In genomic region chr7:127934075-127934474, GRCm38 (mm10) we compare ENCODE assay signal across 19 mouse cellular contexts. TPM values are rescaled to one million over a fixed set of nuclear protein-coding genes. Genes with fewer than 3 reads are reported as not detected.
DNase-seq lines count a peak whose midpoint lies in the region; ATAC-seq lines count a peak whose summit lies in the region.
"Had no signal": no experiment of that assay in that cellular context is flagged by ENCODE, and none has a peak within 500 bp of the region (broad histone marks: within the 10 kb centered on the region; RNA-seq: fewer than 3 reads in every experiment).

No protein-coding gene starts in this region.

- 83% methylated on average over 5 of the region's 5 CpGs for WGBS in kidney, embryonic 15.5 days
- 91% methylated on average over 5 of the region's 5 CpGs for WGBS in midbrain, embryonic 13.5 days
- 95% methylated on average over 5 of the region's 5 CpGs for WGBS in midbrain, embryonic 15.5 days
- 72% methylated on average over 5 of the region's 5 CpGs for WGBS in embryonic facial prominence, embryonic 14.5 days

- H3K9me3 ChIP-seq in kidney, embryonic 15.5 days (replicated peaks): no peaks in the 10 kb centered on the region
- no peaks in the 10 kb centered on the region for H3K9me3 ChIP-seq in midbrain, embryonic 13.5 days
- H3K9me3 ChIP-seq in midbrain, embryonic 15.5 days: no peaks in the 10 kb centered on the region
- no peaks in the 10 kb centered on the region for H3K9me3 ChIP-seq in embryonic facial prominence, embryonic 14.5 days (ENCODE audit: control insufficient read depth, low read length)

- ATAC-seq in kidney, embryonic 15.5 days (replicated peaks; ENCODE audit: low FRiP score): no peak
- no peak for ATAC-seq in midbrain, embryonic 13.5 days
- ATAC-seq in midbrain, embryonic 15.5 days (replicated peaks): no peak
- ATAC-seq in embryonic facial prominence, embryonic 14.5 days (ENCODE audit: low read depth): no peak
- ATAC-seq in megakaryocyte progenitor cell, adult 5-6 weeks (replicated peaks; ENCODE audit: poor library complexity): no peak
- ATAC-seq: activated CD4-positive, CD25-positive, alpha-beta regulatory T cell, adult 4 months; CD4-positive, CD25-positive, alpha-beta regulatory T cell, adult 4 months; forebrain, postnatal 0 days; liver, postnatal 0 days had no signal

- no peak overlapping the region for H3K4me3 ChIP-seq in kidney, embryonic 15.5 days (replicated peaks)
- H3K4me3 ChIP-seq in midbrain, embryonic 13.5 days (replicated peaks): no peak overlapping the region
- no peak overlapping the region for H3K4me3 ChIP-seq in midbrain, embryonic 15.5 days
- no peak overlapping the region for H3K4me3 ChIP-seq in embryonic facial prominence, embryonic 14.5 days (ENCODE audit: low read depth, low read length)
- H3K4me3 ChIP-seq: erythroblast, embryonic 14.5 days had no signal

- H3K27me3 ChIP-seq in kidney, embryonic 15.5 days: peaks cover 4% of the 10 kb centered on the region
- peaks cover 19% of the 10 kb centered on the region for H3K27me3 ChIP-seq in midbrain, embryonic 13.5 days
- H3K27me3 ChIP-seq in midbrain, embryonic 15.5 days (replicated peaks): peaks cover 15% of the 10 kb centered on the region
- H3K27me3 ChIP-seq in embryonic facial prominence, embryonic 14.5 days (replicated peaks; ENCODE audit: control insufficient read depth, insufficient read depth, low read length): peaks cover 9% of the 10 kb centered on the region; the same call in 1 of the 2 replicates

- no peaks in the 10 kb centered on the region for H3K36me3 ChIP-seq in kidney, embryonic 15.5 days
- H3K36me3 ChIP-seq in midbrain, embryonic 13.5 days: no peaks in the 10 kb centered on the region
- no peaks in the 10 kb centered on the region for H3K36me3 ChIP-seq in midbrain, embryonic 15.5 days (replicated peaks)
- no peaks in the 10 kb centered on the region for H3K36me3 ChIP-seq in embryonic facial prominence, embryonic 14.5 days (ENCODE audit: control insufficient read depth, insufficient read depth, low read length)

- no peak for DNase-seq in kidney, adult 11 months
- DNase-seq in embryonic facial prominence, embryonic 14.5 days (ENCODE audit: low spot score): no peak
- no peak for DNase-seq in urinary bladder, postnatal 14 days (ENCODE audit: low spot score)
- DNase-seq: adrenal gland, postnatal 25 days; embryo, embryonic 11 days; forebrain, postnatal 0 days; gastrocnemius, postnatal 10 days; kidney, adult 9 months; liver, postnatal 0 days; right cerebral cortex, postnatal 4 days; thymus, adult 2 months had no signal

- peak overlapping the region; percentile 80; the same call in 1 of the 2 replicates for H3K27ac ChIP-seq in kidney, embryonic 15.5 days
- H3K27ac ChIP-seq in midbrain, embryonic 13.5 days: no peak overlapping the region
- H3K27ac ChIP-seq in midbrain, embryonic 15.5 days: no peak overlapping the region
- no peak overlapping the region for H3K27ac ChIP-seq in embryonic facial prominence, embryonic 14.5 days (replicated peaks; ENCODE audit: low read depth, low read length)

- peaks cover 65% of the 10 kb centered on the region for H3K4me1 ChIP-seq in kidney, embryonic 15.5 days
- peaks cover 19% of the 10 kb centered on the region for H3K4me1 ChIP-seq in midbrain, embryonic 13.5 days (replicated peaks)
- peaks cover 17% of the 10 kb centered on the region for H3K4me1 ChIP-seq in midbrain, embryonic 15.5 days
- peaks cover 13% of the 10 kb centered on the region for H3K4me1 ChIP-seq in embryonic facial prominence, embryonic 14.5 days (ENCODE audit: control insufficient read depth, insufficient read depth, low read length)

- no peak overlapping the region for H3K4me2 ChIP-seq in kidney, embryonic 15.5 days
- no peak overlapping the region for H3K4me2 ChIP-seq in midbrain, embryonic 13.5 days (replicated peaks)
- no peak overlapping the region for H3K4me2 ChIP-seq in midbrain, embryonic 15.5 days
- no peak overlapping the region for H3K4me2 ChIP-seq in embryonic facial prominence, embryonic 14.5 days (ENCODE audit: low read depth, low read length)

- H3K9ac ChIP-seq in kidney, embryonic 15.5 days: 0 out of 2 replicates have a peak overlapping the region, but pooled peaks have one; percentile 44
- 0 out of 2 replicates have a peak overlapping the region, but pooled peaks have one; percentile 1 for H3K9ac ChIP-seq in midbrain, embryonic 13.5 days (replicated peaks)
- H3K9ac ChIP-seq in midbrain, embryonic 15.5 days: no peak overlapping the region
- 0 out of 2 replicates have a peak overlapping the region, but pooled peaks have one; percentile 58 for H3K9ac ChIP-seq in embryonic facial prominence, embryonic 14.5 days (ENCODE audit: low read depth, low read length)
- H3K9ac ChIP-seq: forebrain, postnatal 0 days; liver, postnatal 0 days had no signal

RNA-seq across cellular contexts. Expression of gene Prss8, which starts 4.2 kb away (rescaled TPM):
- polyA plus RNA-seq in kidney, embryonic 15.5 days (2015; fragmentation: Nextera tagmentation; extraction: Ambion mirVana): 56.9 and 59.5 TPM in 2 replicates
- polyA plus RNA-seq in midbrain, embryonic 13.5 days (2015; fragmentation: Nextera tagmentation; extraction: Ambion mirVana): 0.20 and 0.35 TPM in 2 replicates
- 0.29 and 0.35 TPM in 2 replicates for polyA plus RNA-seq in midbrain, embryonic 15.5 days (2015; fragmentation: Nextera tagmentation; extraction: Ambion mirVana)
- polyA plus RNA-seq in embryonic facial prominence, embryonic 14.5 days (2014; fragmentation: Nextera tagmentation; extraction: Ambion mirVana): 11.1 and 11.3 TPM in 2 replicates
- not detected in 2 replicates for total RNA-seq in megakaryocyte progenitor cell, adult 5-6 weeks (2015)
- total RNA-seq in megakaryocyte progenitor cell, adult 5-6 weeks (2017): not detected in 2 replicates
- total RNA-seq: gastrocnemius, postnatal 10 days; hematopoietic stem cell, adult 5-6 weeks had no signal
- polyA plus RNA-seq: activated CD4-positive, CD25-positive, alpha-beta regulatory T cell, adult 4 months; CD4-positive, CD25-positive, alpha-beta regulatory T cell, adult 4 months; erythroblast, embryonic 14.5 days had no signal

RNA-seq across cellular contexts. Expression of gene Prss36, which starts 12.4 kb away (rescaled TPM):
- polyA plus RNA-seq in kidney, embryonic 15.5 days (2015; fragmentation: Nextera tagmentation; extraction: Ambion mirVana): 11.5 and 12.4 TPM in 2 replicates
- 11.8 and 12.7 TPM in 2 replicates for polyA plus RNA-seq in midbrain, embryonic 13.5 days (2015; fragmentation: Nextera tagmentation; extraction: Ambion mirVana)
- 10.4 and 15.5 TPM in 2 replicates for polyA plus RNA-seq in midbrain, embryonic 15.5 days (2015; fragmentation: Nextera tagmentation; extraction: Ambion mirVana)
- 10.6 and 11.1 TPM in 2 replicates for polyA plus RNA-seq in embryonic facial prominence, embryonic 14.5 days (2014; fragmentation: Nextera tagmentation; extraction: Ambion mirVana)
- 1.5 and 2.3 TPM in 2 replicates for total RNA-seq in megakaryocyte progenitor cell, adult 5-6 weeks (2015)
- 0.75 and 7.2 TPM in 2 replicates for total RNA-seq in megakaryocyte progenitor cell, adult 5-6 weeks (2017)

RNA-seq across cellular contexts. Expression of gene Kat8, which starts 21.8 kb away (rescaled TPM):
- polyA plus RNA-seq in kidney, embryonic 15.5 days (2015; fragmentation: Nextera tagmentation; extraction: Ambion mirVana): 41.8 and 43.5 TPM in 2 replicates
- polyA plus RNA-seq in midbrain, embryonic 13.5 days (2015; fragmentation: Nextera tagmentation; extraction: Ambion mirVana): 51.0 and 56.0 TPM in 2 replicates
- polyA plus RNA-seq in midbrain, embryonic 15.5 days (2015; fragmentation: Nextera tagmentation; extraction: Ambion mirVana): 50.7 and 53.1 TPM in 2 replicates
- 31.7 and 35.5 TPM in 2 replicates for polyA plus RNA-seq in embryonic facial prominence, embryonic 14.5 days (2014; fragmentation: Nextera tagmentation; extraction: Ambion mirVana)
- 18.1 and 30.6 TPM in 2 replicates for total RNA-seq in megakaryocyte progenitor cell, adult 5-6 weeks (2015)
- total RNA-seq in megakaryocyte progenitor cell, adult 5-6 weeks (2017): 23.7 and 30.4 TPM in 2 replicates

RNA-seq across cellular contexts. Expression of gene Bckdk, which starts 30.2 kb away (rescaled TPM):
- 120 and 140 TPM in 2 replicates for polyA plus RNA-seq in kidney, embryonic 15.5 days (2015; fragmentation: Nextera tagmentation; extraction: Ambion mirVana)
- polyA plus RNA-seq in midbrain, embryonic 13.5 days (2015; fragmentation: Nextera tagmentation; extraction: Ambion mirVana): 74.7 and 74.8 TPM in 2 replicates
- polyA plus RNA-seq in midbrain, embryonic 15.5 days (2015; fragmentation: Nextera tagmentation; extraction: Ambion mirVana): 61.3 and 66.6 TPM in 2 replicates
- polyA plus RNA-seq in embryonic facial prominence, embryonic 14.5 days (2014; fragmentation: Nextera tagmentation; extraction: Ambion mirVana): 121 and 125 TPM in 2 replicates
- total RNA-seq in megakaryocyte progenitor cell, adult 5-6 weeks (2015): 68.3 and 75.7 TPM in 2 replicates
- total RNA-seq in megakaryocyte progenitor cell, adult 5-6 weeks (2017): 42.5 and 49.9 TPM in 2 replicates

RNA-seq across cellular contexts. Expression of gene Fus, which starts 33.2 kb away (rescaled TPM):
- polyA plus RNA-seq in kidney, embryonic 15.5 days (2015; fragmentation: Nextera tagmentation; extraction: Ambion mirVana): 421 and 440 TPM in 2 replicates
- 415 and 452 TPM in 2 replicates for polyA plus RNA-seq in midbrain, embryonic 13.5 days (2015; fragmentation: Nextera tagmentation; extraction: Ambion mirVana)
- 380 and 381 TPM in 2 replicates for polyA plus RNA-seq in midbrain, embryonic 15.5 days (2015; fragmentation: Nextera tagmentation; extraction: Ambion mirVana)
- polyA plus RNA-seq in embryonic facial prominence, embryonic 14.5 days (2014; fragmentation: Nextera tagmentation; extraction: Ambion mirVana): 46.3 and 58.2 TPM in 2 replicates
- total RNA-seq in megakaryocyte progenitor cell, adult 5-6 weeks (2015): 180 and 190 TPM in 2 replicates
- total RNA-seq in megakaryocyte progenitor cell, adult 5-6 weeks (2017): 27.2 and 49.5 TPM in 2 replicates
